Comparison of ENCODE assay signal across 8 mouse cellular contexts in genomic region chr3:108200329-108201323, GRCm38 (mm10). TPM values are rescaled to one million over a fixed set of nuclear protein-coding genes. Genes with fewer than 3 reads are reported as not detected.
A peak's percentile ranks its signal among the peaks of the same experiment; 100 is the strongest.
DNase-seq lines count a peak whose midpoint lies in the region; ATAC-seq lines count a peak whose summit lies in the region.

Gene Cyb561d1 (minus strand): TSS chr3:108201212.

- H3K27ac ChIP-seq in hindbrain, embryonic 10.5 days = peak within 1 kb of the TSS; percentile 93
- H3K27ac ChIP-seq in lung, embryonic 16.5 days (ENCODE audit: low read length) = peak within 1 kb of the TSS; percentile 87

- peak within 1 kb of the TSS; percentile 75 for H3K4me3 ChIP-seq in hindbrain, embryonic 10.5 days
- peak within 1 kb of the TSS; percentile 68 for H3K4me3 ChIP-seq in lung, embryonic 16.5 days (ENCODE audit: low read length)

- H3K27me3 ChIP-seq in hindbrain, embryonic 10.5 days (ENCODE audit: insufficient read depth, poor library complexity, severe bottlenecking) = no peaks in the 10 kb centered on the region
- no peaks in the 10 kb centered on the region for H3K27me3 ChIP-seq in lung, embryonic 16.5 days (ENCODE audit: control insufficient read depth, insufficient read depth, low read depth, low read length)

- peak; percentile 95 for ATAC-seq in lung, embryonic 16.5 days (ENCODE audit: low read depth)

- peak within 1 kb of the TSS; percentile 69 for H3K9ac ChIP-seq in lung, embryonic 16.5 days (ENCODE audit: low read length)

- peak within 1 kb of the TSS; percentile 62 for H3K4me2 ChIP-seq in lung, embryonic 16.5 days (ENCODE audit: low read depth, low read length)

- no peaks in the 10 kb centered on the region for H3K9me3 ChIP-seq in hindbrain, embryonic 10.5 days
- no peaks in the 10 kb centered on the region for H3K9me3 ChIP-seq in lung, embryonic 16.5 days (ENCODE audit: control insufficient read depth, low read length)

- peaks cover 59% of the 10 kb centered on the region for H3K36me3 ChIP-seq in hindbrain, embryonic 10.5 days
- H3K36me3 ChIP-seq in lung, embryonic 16.5 days (ENCODE audit: control insufficient read depth, insufficient read depth, low read length) = peaks cover 2% of the 10 kb centered on the region

- peak; percentile 96 for DNase-seq in NIH3T3 (ENCODE audit: low read depth)
- peak; percentile 91 for DNase-seq in cerebellum, adult 9-11 months
- peak; percentile 79 to 89 for DNase-seq in frontal cortex, adult 2 months (ENCODE audit: extremely low spot score in 1 of 2, low spot score in 1 of 2)
- DNase-seq in hindbrain, embryonic 10.5 days (ENCODE audit: low spot score) = peak; percentile 94
- DNase-seq in layer of hippocampus, adult 9-11 months = peak; percentile 93
- peak; percentile 93 for DNase-seq in ovary, adult 18-20 months (ENCODE audit: low spot score)
- DNase-seq in thymus, postnatal 10 days (ENCODE audit: low spot score in 2 of 2) = peak; percentile 96 to 97

- peaks cover 65% of the 10 kb centered on the region for H3K4me1 ChIP-seq in hindbrain, embryonic 10.5 days (replicated peaks)
- peaks cover 25% of the 10 kb centered on the region for H3K4me1 ChIP-seq in lung, embryonic 16.5 days (replicated peaks; ENCODE audit: control insufficient read depth, insufficient read depth, low read length)

- WGBS in hindbrain, embryonic 10.5 days = 3% methylated on average over 44 of the region's 44 CpGs
- WGBS in lung, embryonic 16.5 days = 2% methylated on average over 44 of the region's 44 CpGs

RNA-seq across cellular contexts. Expression of gene Cyb561d1, which starts in this region (rescaled TPM):
- polyA plus RNA-seq in frontal cortex, adult 2 months (2012; rRNA removed) = 19.1 and 19.3 TPM in 2 replicates
- 5.2 TPM in 2 replicates for polyA plus RNA-seq in hindbrain, embryonic 10.5 days (2016; fragmentation: Nextera tagmentation; extraction: Ambion mirVana)
- polyA plus RNA-seq in lung, embryonic 16.5 days (2015; fragmentation: Nextera tagmentation; extraction: Ambion mirVana) = 3.1 and 3.4 TPM in 2 replicates

Comparison
In these comparisons a context has a peak if more than half of its experiments do, and no peak if none do; other contexts are left out.
1. Peak in every context shown above with its lines: DNase-seq, ATAC-seq, H3K4me3 ChIP-seq and H3K27ac ChIP-seq.